Mouse (Mus musculus) hindbrain, embryonic 12.5 days (tissue): ENCODE measurements at regions not wholly inside any gene's neighbourhood (a gene's known extent, or its start where the extent isn't known, plus 50 kb on each side); places are given as distances from the start of the nearest gene placed in this dataset.

ENCODE experiments used
- ATAC-seq: fragments of 200-750 bp; cut with Nextera tagmentation; 2 replicates; pipeline ENCODE4 v1.8.0; 2017; ENCODE audit warnings: moderate TSS enrichment; ENCODE audit not compliant: low FRiP score
- H3K27ac ChIP-seq: fragments of 300-500 bp; sonication (generic); 2 replicates; pipeline ENCODE4 v1.5.1; 2016; ENCODE audit warnings: mild to moderate bottlenecking
- H3K27me3 ChIP-seq: fragments of 300-500 bp; sonication (generic); 2 replicates; pipeline ENCODE4 v1.6.1; 2016; ENCODE audit warnings: mild to moderate bottlenecking
- H3K36me3 ChIP-seq: fragments of 300-500 bp; sonication (generic); 2 replicates; pipeline ENCODE4 v1.6.1; 2016; ENCODE audit warnings: mild to moderate bottlenecking
- H3K4me1 ChIP-seq: fragments of 300-500 bp; sonication (generic); 2 replicates; pipeline ENCODE4 v1.6.1; 2016
- H3K4me2 ChIP-seq: fragments of 300-500 bp; sonication (generic); replicated peaks from 2 replicates; pipeline ENCODE4 v1.6.1; 2016; ENCODE audit warnings: mild to moderate bottlenecking
- H3K4me3 ChIP-seq: fragments of 300-500 bp; sonication (generic); 2 replicates; pipeline ENCODE4 v1.5.1; 2016; ENCODE audit warnings: mild to moderate bottlenecking
- H3K9ac ChIP-seq: fragments of 300-500 bp; sonication (generic); 2 replicates; pipeline ENCODE4 v1.6.1; 2016; ENCODE audit warnings: mild to moderate bottlenecking, moderate library complexity
- H3K9me3 ChIP-seq: fragments of 300-500 bp; sonication (generic); replicated peaks from 2 replicates; pipeline ENCODE4 v1.6.1; 2016; ENCODE audit warnings: mild to moderate bottlenecking
- WGBS: fragments of 180-500 bp; shearing (Covaris S2); methylation state at CpG from one replicate; pipeline ENCODE4 v1.1.7; 2016; 5-methylcytosine and 5-hydroxymethylcytosine counted together

DNA sequence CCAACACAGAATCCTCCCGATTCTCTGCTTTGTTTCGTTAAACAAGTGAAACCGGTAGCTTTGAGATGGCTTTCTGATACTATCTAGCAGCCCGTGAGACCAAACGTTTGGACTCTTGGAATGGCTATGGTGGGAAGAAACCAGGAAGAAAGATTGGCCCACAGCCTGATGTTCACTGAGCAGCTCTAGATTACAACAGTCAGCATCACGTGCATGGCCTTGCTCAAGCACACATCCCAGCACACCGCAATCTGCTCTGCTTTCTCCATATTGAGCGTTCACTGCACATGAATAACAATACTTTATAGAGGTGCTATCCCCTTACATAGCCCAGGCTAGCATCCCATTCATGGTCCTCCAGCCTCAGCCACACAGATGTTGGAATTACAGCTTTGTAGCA lies 80.5 kb upstream of the Pabpc6 start:
- H3K4me3 ChIP-seq, result no peak overlapping the region
- 0 out of 2 replicates have a peak, but pooled peaks cover 2% of the 10 kb centered on the region for H3K4me1 ChIP-seq
- H3K4me2 ChIP-seq, result no peak overlapping the region
- no peaks in the 10 kb centered on the region for H3K27me3 ChIP-seq
- H3K27ac ChIP-seq, result no peak overlapping the region
- 94% methylated on average over 8 of the region's 8 CpGs for WGBS
- H3K36me3 ChIP-seq, result no peaks in the 10 kb centered on the region
- H3K9ac ChIP-seq, result no peak overlapping the region
- no peaks in the 10 kb centered on the region for H3K9me3 ChIP-seq
- ATAC-seq, result no peak

DNA sequence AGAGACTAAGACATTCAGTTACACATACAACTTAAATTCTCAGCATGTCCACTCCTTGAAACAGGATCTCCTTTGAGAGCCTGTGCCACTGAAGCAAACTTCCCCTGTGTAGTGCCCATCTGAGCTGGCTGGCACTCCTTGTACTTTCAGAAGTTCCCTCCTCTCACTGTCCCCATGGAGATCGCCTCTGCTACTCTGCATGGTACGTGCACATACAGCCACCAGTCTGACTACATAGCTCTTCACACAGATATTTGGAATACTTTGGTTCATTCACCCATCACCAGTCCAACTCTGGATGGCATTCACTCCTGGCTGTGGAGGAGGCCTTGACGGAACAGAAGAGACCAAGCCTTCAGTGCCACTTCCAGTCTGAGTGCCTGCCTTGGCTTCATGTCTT lies 79.8 kb upstream of the Pabpc6 start:
- 97% methylated on average over 3 of the region's 3 CpGs for WGBS
- H3K27me3 ChIP-seq, result no peaks in the 10 kb centered on the region

DNA sequence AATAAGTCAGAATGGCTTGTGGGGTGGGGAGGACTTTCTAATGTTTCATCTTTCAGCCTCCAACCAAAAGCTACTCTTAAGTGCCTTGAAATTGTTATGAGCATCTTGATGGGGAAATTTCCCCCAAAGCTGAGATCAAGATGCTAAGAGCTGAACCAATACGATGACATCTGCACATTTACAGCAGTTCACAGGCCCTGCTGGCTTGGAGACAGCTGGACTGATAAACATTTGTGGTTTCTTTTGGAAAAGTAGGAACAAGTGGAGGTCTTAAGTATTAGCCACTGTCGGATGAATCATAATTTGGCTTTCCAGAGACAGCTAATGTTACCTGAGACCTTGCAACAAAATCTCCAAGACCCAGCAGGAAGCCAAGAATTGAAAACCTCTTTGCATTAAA lies 78.4 kb upstream of the Pabpc6 start:
- no peak for ATAC-seq
- WGBS, result 90% methylated on average over 2 of the region's 2 CpGs
- Histone ChIP-seq H3K9me3 (no peaks in the 10 kb centered on the region), H3K4me1 (0 out of 2 replicates have a peak, but pooled peaks cover 2% of the 10 kb centered on the region), H3K27ac (no peak overlapping the region), H3K4me3 (no peak overlapping the region), H3K9ac (no peak overlapping the region), H3K36me3 (no peaks in the 10 kb centered on the region), H3K27me3 (no peaks in the 10 kb centered on the region), H3K4me2 (no peak overlapping the region)

More for the DNA sequence above, 79.8 kb upstream of the Pabpc6 start:
- Histone ChIP-seq H3K27ac (no peak overlapping the region), H3K36me3 (no peaks in the 10 kb centered on the region), H3K4me1 (0 out of 2 replicates have a peak, but pooled peaks cover 2% of the 10 kb centered on the region), H3K9ac (no peak overlapping the region), H3K9me3 (no peaks in the 10 kb centered on the region), H3K4me3 (no peak overlapping the region), H3K4me2 (no peak overlapping the region)
- ATAC-seq, result no peak

DNA sequence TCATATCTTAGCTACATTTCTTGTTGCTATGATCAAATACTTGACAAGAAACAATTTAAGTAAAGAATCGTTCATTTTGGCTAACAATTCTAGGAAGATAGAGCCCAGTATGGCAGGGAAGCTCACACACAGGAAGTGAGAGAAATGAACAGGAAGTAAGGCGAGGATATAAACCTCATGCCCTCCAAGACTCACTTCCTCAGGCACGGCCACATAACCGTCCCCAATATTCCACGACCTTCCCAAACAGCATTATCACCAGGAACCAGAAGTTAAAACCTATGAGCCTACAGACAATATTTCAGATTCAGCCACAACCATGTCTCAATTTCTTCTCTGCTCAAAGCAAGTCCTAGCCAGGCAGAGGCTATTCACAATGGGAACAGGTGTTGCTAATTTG lies 73.8 kb upstream of the Pabpc6 start:
- Histone ChIP-seq H3K27ac (no peak overlapping the region), H3K36me3 (no peaks in the 10 kb centered on the region), H3K9me3 (no peaks in the 10 kb centered on the region), H3K27me3 (no peaks in the 10 kb centered on the region), H3K4me3 (no peak overlapping the region), H3K9ac (no peak overlapping the region), H3K4me2 (no peak overlapping the region), H3K4me1 (no peaks in the 10 kb centered on the region)
- WGBS, result 88% methylated on average over 5 of the region's 5 CpGs
- ATAC-seq, result no peak

DNA sequence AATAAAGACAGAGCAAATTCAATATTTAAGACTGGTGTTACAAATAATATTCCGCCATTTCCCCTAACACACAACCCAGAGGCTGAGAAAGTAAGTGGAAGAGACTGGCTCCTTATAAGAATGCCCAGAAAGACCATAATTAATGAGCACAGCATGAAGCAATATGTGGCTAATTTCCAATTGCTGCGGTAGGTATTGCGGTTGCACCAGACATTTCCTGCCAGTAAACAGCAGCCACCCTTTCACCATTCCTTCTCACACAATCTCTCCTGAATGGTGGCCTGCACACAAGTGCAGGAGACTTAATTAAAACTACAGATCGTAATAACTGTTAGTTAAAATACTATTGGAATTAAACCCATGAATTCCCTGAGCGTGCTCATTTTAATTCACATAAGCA lies 71.8 kb upstream of the Pabpc6 start:
- Histone ChIP-seq H3K27me3 (no peaks in the 10 kb centered on the region), H3K9me3 (no peaks in the 10 kb centered on the region), H3K27ac (no peak overlapping the region), H3K4me3 (no peak overlapping the region), H3K4me2 (no peak overlapping the region), H3K4me1 (no peaks in the 10 kb centered on the region), H3K9ac (no peak overlapping the region), H3K36me3 (no peaks in the 10 kb centered on the region)
- no peak for ATAC-seq
- WGBS, result 89% methylated on average over 5 of the region's 5 CpGs

DNA sequence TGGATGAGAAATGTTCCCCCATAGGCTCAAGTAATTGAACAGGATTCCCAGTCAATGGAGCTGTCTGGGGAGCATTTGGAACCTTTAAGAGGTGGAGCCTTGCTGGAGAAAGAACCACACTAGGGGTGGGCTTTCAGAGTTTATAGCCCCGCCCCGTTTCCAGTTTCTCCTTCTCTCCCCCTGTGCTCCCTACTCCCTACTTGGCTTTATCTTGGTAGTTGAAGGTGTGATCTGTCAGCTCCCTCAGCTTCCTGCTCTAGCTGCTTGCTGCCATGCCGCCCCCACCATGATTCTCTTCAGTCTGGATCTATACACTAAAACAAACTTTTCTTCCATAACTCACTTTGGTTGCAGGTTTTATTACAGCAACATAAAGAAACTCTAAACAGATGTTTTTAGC lies 59.5 kb upstream of the Pabpc6 start:
- WGBS, result 73% methylated on average over 3 of the region's 3 CpGs
- no peak for ATAC-seq
- Histone ChIP-seq H3K27ac (no peak overlapping the region), H3K9ac (no peak overlapping the region), H3K27me3 (no peaks in the 10 kb centered on the region; the same call in 1 of the 2 replicates), H3K4me3 (no peak overlapping the region), H3K9me3 (no peaks in the 10 kb centered on the region), H3K36me3 (no peaks in the 10 kb centered on the region), H3K4me2 (no peak overlapping the region), H3K4me1 (peaks cover 22% of the 10 kb centered on the region)

DNA sequence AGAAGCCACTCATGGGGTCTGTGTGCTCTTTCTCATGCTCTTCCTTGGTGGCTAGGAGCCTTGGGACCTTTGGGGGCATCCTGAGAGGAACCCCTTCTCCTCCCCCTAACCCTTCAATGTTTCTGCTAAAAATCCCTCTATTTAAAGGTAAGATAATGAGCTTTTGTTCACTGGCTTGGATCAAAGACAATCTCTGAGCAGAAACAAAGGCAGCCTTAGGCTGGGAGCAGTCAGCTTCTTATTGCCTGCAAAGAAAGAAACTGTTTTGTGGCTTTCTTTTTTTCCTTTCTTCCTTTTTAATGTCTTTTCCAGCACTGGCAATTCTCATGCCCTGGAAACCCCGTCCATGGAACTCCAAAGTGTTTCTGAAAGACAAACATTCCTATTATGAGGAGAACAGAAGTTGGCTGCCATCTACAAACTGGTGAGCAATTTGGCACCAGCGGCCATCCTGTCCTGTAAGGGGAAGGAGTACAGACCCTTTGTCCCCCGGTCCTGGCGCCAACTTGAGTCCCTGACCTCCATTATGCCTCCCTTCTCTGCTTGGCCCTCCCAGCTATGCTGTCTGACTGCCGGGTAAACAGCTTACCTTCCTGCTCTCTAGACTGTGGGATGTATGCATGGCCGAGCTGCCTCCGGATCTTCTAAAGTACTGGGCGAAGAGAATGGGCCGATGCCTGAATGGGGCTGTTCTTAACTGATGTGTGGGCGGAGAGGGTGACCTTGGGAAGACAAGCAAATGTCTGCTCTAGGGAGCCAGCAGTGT lies 56.4 kb upstream of the Pabpc6 start:
- WGBS, result 25% methylated on average over 10 of the region's 10 CpGs
- H3K27ac ChIP-seq, result peak overlapping the region; percentile 71
- H3K9ac ChIP-seq, result no peak overlapping the region
- peaks cover 36% of the 10 kb centered on the region for H3K4me1 ChIP-seq
- H3K9me3 ChIP-seq, result no peaks in the 10 kb centered on the region
- no peak overlapping the region for H3K4me2 ChIP-seq
- no peaks in the 10 kb centered on the region for H3K36me3 ChIP-seq
- no peak overlapping the region for H3K4me3 ChIP-seq
- H3K27me3 ChIP-seq, result no peaks in the 10 kb centered on the region; the same call in 1 of the 2 replicates
- peak; percentile 72 for ATAC-seq

DNA sequence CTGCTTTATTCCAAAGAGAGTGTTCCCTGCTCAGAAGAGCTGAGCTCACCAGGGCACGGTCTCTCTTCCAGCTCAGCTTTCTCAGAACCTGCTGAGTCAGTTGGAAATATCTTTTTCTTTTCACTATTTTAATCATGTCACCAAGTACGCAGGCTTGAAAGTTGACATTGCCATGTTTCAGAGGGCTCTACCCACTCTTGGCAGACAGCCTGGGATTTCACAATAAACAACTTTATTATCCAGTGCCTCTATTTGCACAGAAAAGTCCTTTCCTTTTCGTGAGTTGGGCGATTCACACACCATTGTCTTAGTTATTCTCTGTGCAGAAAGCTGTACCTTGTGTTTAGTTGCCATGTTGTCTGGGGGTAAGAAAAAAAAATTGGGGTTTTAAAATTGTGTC lies 54.0 kb upstream of the Pabpc6 start:
- Histone ChIP-seq H3K9me3 (no peaks in the 10 kb centered on the region), H3K4me1 (peaks cover 36% of the 10 kb centered on the region), H3K4me2 (no peak overlapping the region), H3K9ac (no peak overlapping the region), H3K4me3 (no peak overlapping the region), H3K27me3 (no peaks in the 10 kb centered on the region; the same call in 1 of the 2 replicates), H3K27ac (peak overlapping the region; percentile 44; the same call in 1 of the 2 replicates), H3K36me3 (no peaks in the 10 kb centered on the region)
- WGBS, result 34% methylated on average over 4 of the region's 4 CpGs
- no peak for ATAC-seq

DNA sequence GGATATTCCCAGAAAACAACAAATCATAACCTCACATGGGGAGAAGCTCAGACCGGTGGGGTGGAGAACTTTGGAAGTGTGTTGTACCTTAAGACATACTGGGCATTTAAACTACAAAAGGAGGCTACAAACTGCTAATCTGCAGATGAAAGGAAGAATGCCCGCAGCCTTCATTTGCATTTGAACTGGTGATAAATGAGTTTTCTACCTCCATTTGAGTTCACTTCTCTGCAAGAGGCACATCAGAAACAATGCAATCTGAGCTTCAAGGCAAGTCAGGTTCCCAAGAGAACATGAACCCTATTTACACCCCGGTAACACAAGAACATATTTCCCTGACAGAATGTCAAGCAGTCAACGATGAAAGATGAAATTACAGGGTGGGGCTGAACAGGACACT lies 53.2 kb upstream of the Pabpc6 start:
- Histone ChIP-seq H3K9me3 (no peaks in the 10 kb centered on the region), H3K4me1 (peaks cover 36% of the 10 kb centered on the region), H3K4me2 (no peak overlapping the region), H3K27me3 (no peaks in the 10 kb centered on the region; the same call in 1 of the 2 replicates), H3K27ac (peak overlapping the region; percentile 44), H3K9ac (no peak overlapping the region), H3K4me3 (no peak overlapping the region), H3K36me3 (no peaks in the 10 kb centered on the region)
- 0 out of 2 replicates have a peak, but pooled peaks have one; percentile 19 for ATAC-seq
- WGBS, result 8% methylated on average over 4 of the region's 4 CpGs
